Mouse (Mus musculus): ENCODE results near the gene U90926. TPM values are rescaled to one million over a fixed set of nuclear protein-coding genes. Genes with fewer than 3 reads are reported as not detected.

Gene U90926
- polyA plus RNA-seq (2012), result not detected in 2 replicates

GRCm38 (mm10) chr5:92215308-92215707 is at the start of gene U90926:
Gene U90926 (minus strand): TSS chr5:92215408.

DNA sequence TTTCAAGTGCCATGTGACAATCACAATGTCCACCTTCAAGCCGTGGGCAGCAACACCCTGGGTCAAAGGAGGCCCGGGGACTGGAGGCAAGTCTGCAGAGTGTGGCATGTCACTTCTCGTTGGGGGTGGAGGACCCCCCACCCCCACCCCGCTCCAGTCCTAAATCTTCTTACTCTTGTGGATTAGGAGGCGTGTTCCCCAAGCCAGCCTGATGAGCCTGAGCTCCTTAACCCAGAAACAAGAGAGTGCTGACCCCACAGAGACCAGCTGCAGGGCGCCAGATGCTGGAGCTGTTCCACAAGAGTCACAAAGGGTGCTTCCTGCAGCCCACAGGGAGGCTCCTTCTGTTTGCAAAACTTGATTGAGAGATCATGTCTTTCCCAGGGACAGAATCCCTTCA is 41.0 kb upstream of the U90926 start, which contains the start of gene Ppef2:
Gene Ppef2, minus strand, starts transcription at position 61 of the 400 bp plus-strand sequence.

Other genes starting within 250 kb of the U90926 start
- gene Odaph, start 227.9 kb downstream of the U90926 start, polyA plus RNA-seq (2012), result not detected in 2 replicates
- 0.01 and 0.07 TPM in 2 replicates for gene Cdkl2, start 171.5 kb downstream of the U90926 start, polyA plus RNA-seq (2012)
- 16.7 and 19.1 TPM in 2 replicates for gene G3bp2, start 131.7 kb downstream of the U90926 start, polyA plus RNA-seq (2012)
- 23.9 and 27.0 TPM in 2 replicates for gene Uso1, start 77.5 kb downstream of the U90926 start, polyA plus RNA-seq (2012)
- 0.04 TPM in 1 of 2 replicates, not detected in the other for gene Ppef2, start 40.9 kb upstream of the U90926 start, polyA plus RNA-seq (2012)
- gene Naaa, start 62.8 kb upstream of the U90926 start, polyA plus RNA-seq (2012), result 11.6 and 14.2 TPM in 2 replicates
- 31.9 and 33.4 TPM in 2 replicates for gene Sdad1, start 95.1 kb upstream of the U90926 start, polyA plus RNA-seq (2012)
- gene Cxcl9, start 112.7 kb upstream of the U90926 start, polyA plus RNA-seq (2012), result 0.42 and 0.71 TPM in 2 replicates
- not detected in 2 replicates for gene Art3, start 116.4 kb upstream of the U90926 start, polyA plus RNA-seq (2012)
- 3.6 and 4.4 TPM in 2 replicates for gene Cxcl10, start 133.5 kb upstream of the U90926 start, polyA plus RNA-seq (2012)
- 13.2 and 13.7 TPM in 2 replicates for gene Nup54, start 219.8 kb upstream of the U90926 start, polyA plus RNA-seq (2012)

All from megakaryocyte-erythroid progenitor cell, adult 5 weeks (primary cell).